Mouse (Mus musculus) brown adipose tissue, adult 24 weeks (tissue): Measurements from ENCODE around the gene Olfr380. TPM values are rescaled to one million over a fixed set of nuclear protein-coding genes. Genes with fewer than 3 reads are reported as not detected.

ENCODE experiments used
- H3K27ac ChIP-seq: fragments of 200-500 bp; replicated peaks from 2 replicates; pipeline ENCODE4 v1.5.1; 2012; ENCODE audit warnings: low read depth, mild to moderate bottlenecking, low read length
- H3K4me1 ChIP-seq: fragments of 200-500 bp; 2 replicates; pipeline ENCODE4 v1.6.1; 2012; ENCODE audit warnings: low read length, mixed read lengths; ENCODE audit not compliant: control insufficient read depth, insufficient read depth, insufficient read length
- H3K4me3 ChIP-seq: fragments of 200-500 bp; 2 replicates; pipeline ENCODE4 v1.5.1; 2012; ENCODE audit warnings: low read depth, mild to moderate bottlenecking, low read length, moderate library complexity; ENCODE audit not compliant: insufficient read depth
- polyA plus RNA-seq: library from polyadenylated mRNA; stranded (reverse); fragments of >200 nt; gene quantifications from 2 replicates; pipeline ENCODE4 v1.2.4, GENCODE M21; 2012; ENCODE audit not compliant: missing spikeins, insufficient read depth, insufficient read length

The Olfr380 gene
- polyA plus RNA-seq = not detected in 2 replicates

GRCm38 (mm10) chr11:73457408-73457807 lies at the start of gene Olfr380:
Gene Olfr380, minus strand, starts transcription at chr11:73457508.
- H3K27ac ChIP-seq = no peak within 1 kb of the TSS
- no peak within 1 kb of the TSS for H3K4me3 ChIP-seq

DNA sequence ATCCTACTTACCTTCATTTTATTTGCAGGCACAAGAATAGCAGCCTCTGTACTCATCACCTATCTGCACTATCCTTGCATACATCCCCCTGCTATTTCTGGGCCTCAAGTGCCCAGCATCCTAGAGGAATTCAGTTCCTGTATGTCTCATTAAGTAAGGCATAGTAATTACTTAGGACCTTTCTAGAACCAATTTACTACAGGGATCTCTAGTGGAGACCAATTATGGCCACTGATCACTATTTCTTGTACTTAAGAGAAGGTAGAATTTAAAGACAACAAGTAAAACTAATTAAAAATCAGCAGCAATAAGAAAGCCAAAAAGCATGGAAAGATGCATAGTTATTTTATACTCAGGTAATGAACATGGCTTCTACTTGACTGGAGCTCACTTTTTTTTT lies 34.2 kb upstream of the Olfr380 start, which contains the start of gene Olfr381:
Olfr381 (minus strand) TSS at position 101 of the 400 bp plus-strand sequence.
- Histone ChIP-seq H3K4me1 (no peaks in the 10 kb centered on the region), H3K4me3 (no peak within 1 kb of the TSS), H3K27ac (no peak within 1 kb of the TSS)

More at GRCm38 (mm10) chr11:73457408-73457807, at the start of gene Olfr380:
- no peaks in the 10 kb centered on the region for H3K4me1 ChIP-seq

DNA sequence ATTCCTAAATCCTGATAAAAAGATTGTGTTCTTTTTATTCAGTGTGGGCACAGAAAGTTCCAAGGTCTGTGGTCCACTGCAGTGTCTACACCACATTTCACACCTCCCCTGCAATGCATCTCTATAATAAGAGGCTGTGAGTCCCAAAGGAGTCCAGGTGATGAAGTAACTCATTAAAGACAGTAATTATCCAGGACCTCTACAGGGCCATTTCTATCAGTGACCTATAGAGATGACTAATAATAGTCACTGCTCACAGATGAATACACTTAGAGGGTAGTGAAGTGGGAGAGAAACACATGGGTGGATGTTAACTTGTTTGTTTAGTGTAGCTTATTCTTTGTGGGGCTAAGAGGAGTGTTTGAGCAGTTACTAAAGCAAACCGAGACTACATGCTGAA lies 28.9 kb downstream of the Olfr380 start, which contains the start of gene Olfr378:
Olfr378 (minus strand) TSS at position 101 of the 400 bp plus-strand sequence.
- Histone ChIP-seq H3K4me1 (no peaks in the 10 kb centered on the region), H3K27ac (no peak within 1 kb of the TSS), H3K4me3 (no peak within 1 kb of the TSS)

Other genes starting within 250 kb of the Olfr380 start
- gene Trpv1, start 223.2 kb downstream of the Olfr380 start, polyA plus RNA-seq = 0.33 and 0.75 TPM in 2 replicates
- not detected in 2 replicates for gene Trpv3, start 190.1 kb downstream of the Olfr380 start, polyA plus RNA-seq
- gene Aspa, start 127.9 kb downstream of the Olfr380 start, polyA plus RNA-seq = 163 and 192 TPM in 2 replicates
- 0.48 TPM in 1 of 2 replicates, not detected in the other for gene Gm49340, start 127.8 kb downstream of the Olfr380 start, polyA plus RNA-seq
- gene Spata22, start 127.8 kb downstream of the Olfr380 start, polyA plus RNA-seq = 8.6 and 10.5 TPM in 2 replicates
- gene Olfr20, start 106.7 kb downstream of the Olfr380 start, polyA plus RNA-seq = not detected in 2 replicates
- gene Olfr376, start 86.3 kb downstream of the Olfr380 start, polyA plus RNA-seq = not detected in 2 replicates
- gene Olfr1, start 57.9 kb downstream of the Olfr380 start, polyA plus RNA-seq = not detected in 2 replicates
- gene Olfr378, start 29.0 kb downstream of the Olfr380 start, polyA plus RNA-seq = not detected in 2 replicates
- not detected in 2 replicates for gene Olfr381, start 34.1 kb upstream of the Olfr380 start, polyA plus RNA-seq
- not detected in 2 replicates for gene Olfr382, start 59.7 kb upstream of the Olfr380 start, polyA plus RNA-seq
- gene Olfr385, start 135.5 kb upstream of the Olfr380 start, polyA plus RNA-seq = not detected in 2 replicates
- not detected in 2 replicates for gene Olfr384, start 141.1 kb upstream of the Olfr380 start, polyA plus RNA-seq
- gene Zfp735, start 231.3 kb upstream of the Olfr380 start, polyA plus RNA-seq = not detected in 2 replicates